Mouse (Mus musculus) heart, adult 2 months (tissue): ENCODE data around the gene Gm42420.

Experiments
- CTCF ChIP-seq: fragments of 200-600 bp; IDR thresholded peaks from 2 replicates; pipeline ENCODE4 v1.8.1; 2022; ENCODE audit warnings: antibody characterized with exemption, mild to moderate bottlenecking, moderate library complexity
- POLR2A ChIP-seq: fragments of 200-500 bp; IDR thresholded peaks from 2 replicates; pipeline ENCODE4 v1.6.1; 2011; ENCODE audit warnings: mild to moderate bottlenecking, low read depth, low read length, control low read depth; ENCODE audit not compliant: insufficient read depth

GRCm38 (mm10) chr6:39606056-39606455 is 20.5 kb downstream of the Gm42420 start:
- TF ChIP-seq POLR2A (no peak), CTCF (no peak)
